Mouse (Mus musculus): ENCODE measurements around the gene Pkd1l2.

GRCm38 (mm10) chr8:117068294-117068693, 14.0 kb downstream of the Pkd1l2 start:
- TF ChIP-seq CTCF (IDR thresholded peaks at IDR 0.05; ENCODE audit: control insufficient read depth, insufficient read depth, insufficient read length): no peak
- no peak for TF ChIP-seq MAX (IDR thresholded peaks at IDR 0.05)
- no peak for TF ChIP-seq USF1 (IDR thresholded peaks at IDR 0.05; ENCODE audit: low read depth)
- no peak for TF ChIP-seq MYOD1 (IDR thresholded peaks at IDR 0.05; ENCODE audit: control insufficient read depth, insufficient read length, low read depth)
